In the genomic region with DNA sequence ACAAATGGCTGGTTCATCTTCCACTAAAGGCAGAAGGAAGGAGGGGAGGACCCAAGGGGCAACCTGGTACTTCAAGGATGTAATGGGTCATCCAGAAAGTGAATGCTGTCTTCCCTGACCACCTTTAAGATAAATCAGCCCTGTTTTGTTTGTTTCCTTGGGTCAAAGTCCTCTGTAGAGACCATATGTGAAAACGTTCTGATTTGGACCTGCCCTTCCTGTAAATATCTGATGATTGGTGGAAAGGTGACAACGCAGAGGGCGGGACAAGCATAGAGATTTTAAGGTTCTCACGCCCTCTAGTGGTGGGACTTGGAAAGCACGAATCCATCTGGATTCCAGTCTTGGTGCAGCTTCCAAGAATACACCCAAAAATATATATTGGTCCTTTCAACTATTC, we compare ENCODE assay signal across 8 mouse cellular contexts. TPM values are rescaled to one million over a fixed set of nuclear protein-coding genes. Genes with fewer than 3 reads are reported as not detected.
DNase-seq lines count a peak whose midpoint lies in the region; ATAC-seq and TF ChIP-seq lines count a peak whose summit lies in the region.

No protein-coding gene starts in this region.

- peak; percentile 14 for ATAC-seq in inflammation-experienced regulatory T-cells, adult 6 months

- no peaks in the 10 kb centered on the region for H3K36me3 ChIP-seq in thymus, adult 2 months (ENCODE audit: control insufficient read depth, insufficient read depth, low read length)

- WGBS in thymus, adult 2 months: 2% methylated on average over 5 of the region's 5 CpGs

- H3K4me1 ChIP-seq in thymus, adult 2 months (replicated peaks; ENCODE audit: control insufficient read depth, insufficient read depth, low read length): peaks cover 14% of the 10 kb centered on the region
- peaks cover 19% of the 10 kb centered on the region for H3K4me1 ChIP-seq in cortical plate, adult 2 months (ENCODE audit: control insufficient read depth, insufficient read depth, low read length)

- H3K27me3 ChIP-seq in thymus, adult 2 months (ENCODE audit: control insufficient read depth, insufficient read depth, low read length): no peaks in the 10 kb centered on the region

- H3K27ac ChIP-seq in thymus, adult 2 months (ENCODE audit: control insufficient read depth, insufficient read depth, low read length): no peak overlapping the region
- H3K27ac ChIP-seq in cortical plate, adult 2 months (ENCODE audit: insufficient read depth, low read length): peak overlapping the region; percentile 58

- H3K4me3 ChIP-seq in thymus, adult 2 months (ENCODE audit: control insufficient read depth, insufficient read depth, low read length): no peak overlapping the region
- 0 out of 2 replicates have a peak overlapping the region, but pooled peaks have one; percentile 6 for H3K4me3 ChIP-seq in cortical plate, adult 2 months (ENCODE audit: insufficient read depth, low read length)

- no peak for TF ChIP-seq POLR2A in thymus, adult 2 months (IDR thresholded peaks at IDR 0.05; ENCODE audit: control insufficient read depth, extremely low read depth, insufficient read depth, low read length, poor library complexity)
- no peak for TF ChIP-seq POLR2A in cortical plate, adult 2 months (IDR thresholded peaks at IDR 0.05; ENCODE audit: extremely low read depth, insufficient read depth, low read length)

- intact Hi-C loops in left cerebral cortex, postnatal 25 days (cut with DNase I): loop anchor here (5.0 to 10.0 kb wide), 3 partner anchors 141 to 463 kb away; a partner anchor contains a TSS

- DNase-seq in thymus, adult 2 months: peak; percentile 65
- no peak for DNase-seq in thymus, adult 18-20 months
- peak; percentile 57 for DNase-seq in gastrocnemius, postnatal 25 days
- DNase-seq in left cerebral cortex, postnatal 25 days (ENCODE audit: low spot score in 2 of 2): peak; percentile 85 to 93
- DNase-seq in mesoderm, embryonic 11.5 days (ENCODE audit: low read depth, low spot score): peak; percentile 90
- peak; percentile 88 for DNase-seq in skeletal muscle tissue, adult 2 months (ENCODE audit: low read depth, low spot score)

- TF ChIP-seq CTCF in thymus, adult 2 months (IDR thresholded peaks at IDR 0.05; ENCODE audit: borderline replicate concordance, control insufficient read depth, extremely low read depth, insufficient read depth, low read length, poor library complexity): no peak
- peak; percentile 90 for TF ChIP-seq CTCF in cortical plate, adult 2 months (IDR thresholded peaks at IDR 0.05; ENCODE audit: extremely low read depth, insufficient read depth, low read length)

RNA-seq across cellular contexts. Expression of a gene that starts 4.0 kb away (rescaled TPM):
- polyA plus RNA-seq in thymus, adult 2 months (2012; rRNA removed): 16.2 and 19.6 TPM in 2 replicates
- polyA plus RNA-seq in cortical plate, adult 2 months (2012; rRNA removed): 99.9 and 108 TPM in 2 replicates
- total RNA-seq in gastrocnemius, postnatal 25 days (2021): 10 to 100 TPM; 11.9 to 19.8 TPM
- 10 to 100 TPM in 1 of 3 experiments, 1 to 10 TPM in 2; 3.5 to 10.2 (median 6.9) TPM for polyA plus RNA-seq in inflammation-experienced regulatory T-cells, adult 6 months (2017; shearing (Covaris generic))
- total RNA-seq in left cerebral cortex, postnatal 25 days (2021): 100 to 1,000 TPM; 110 to 113 TPM

RNA-seq across cellular contexts. Expression of a gene that starts 22.5 kb away (rescaled TPM):
- polyA plus RNA-seq in thymus, adult 2 months (2012; rRNA removed): 144 and 156 TPM in 2 replicates
- polyA plus RNA-seq in cortical plate, adult 2 months (2012; rRNA removed): 14.0 and 14.2 TPM in 2 replicates
- 1 to 10 TPM; 5.1 to 5.6 TPM for total RNA-seq in gastrocnemius, postnatal 25 days (2021)
- polyA plus RNA-seq in inflammation-experienced regulatory T-cells, adult 6 months (2017; shearing (Covaris generic)): 10 to 100 TPM; 35.1 to 53.1 (median 38.8) TPM
- total RNA-seq in left cerebral cortex, postnatal 25 days (2021): 10 to 100 TPM; 18.2 to 18.4 TPM

RNA-seq across cellular contexts. Expression of a gene that starts 36.8 kb away (rescaled TPM):
- 10.6 and 11.4 TPM in 2 replicates for polyA plus RNA-seq in thymus, adult 2 months (2012; rRNA removed)
- polyA plus RNA-seq in cortical plate, adult 2 months (2012; rRNA removed): 320 and 321 TPM in 2 replicates
- total RNA-seq in gastrocnemius, postnatal 25 days (2021): 1 to 10 TPM; 7.9 to 9.2 TPM
- polyA plus RNA-seq in inflammation-experienced regulatory T-cells, adult 6 months (2017; shearing (Covaris generic)): under 1 TPM; 0.43 to 0.92 (median 0.82) TPM
- 100 to 1,000 TPM; 374 to 376 TPM for total RNA-seq in left cerebral cortex, postnatal 25 days (2021)

RNA-seq across cellular contexts. Expression of a gene that starts 55.5 kb away (rescaled TPM):
- 6.4 and 9.0 TPM in 2 replicates for polyA plus RNA-seq in thymus, adult 2 months (2012; rRNA removed)
- 4.2 and 4.4 TPM in 2 replicates for polyA plus RNA-seq in cortical plate, adult 2 months (2012; rRNA removed)
- total RNA-seq in gastrocnemius, postnatal 25 days (2021): 1 to 10 TPM in 1 of 2 experiments, under 1 TPM in 1; 0.87 to 1.0 TPM
- 1 to 10 TPM; 3.2 to 3.7 (median 3.7) TPM for polyA plus RNA-seq in inflammation-experienced regulatory T-cells, adult 6 months (2017; shearing (Covaris generic))
- total RNA-seq in left cerebral cortex, postnatal 25 days (2021): 1 to 10 TPM; 3.4 to 4.4 TPM

Comparison
In these comparisons a context has a peak if more than half of its experiments do, and no peak if none do; other contexts are left out.
1. DNase-seq: peak in thymus, adult 2 months (single experiment), gastrocnemius, postnatal 25 days (single experiment), left cerebral cortex, postnatal 25 days (2 of 2), mesoderm, embryonic 11.5 days (single experiment) and skeletal muscle tissue, adult 2 months (single experiment); none in thymus, adult 18-20 months (0 of 2).
2. RNA of a gene that starts 36.8 kb away (polyA plus RNA-seq): 320 to 321 TPM in cortical plate, adult 2 months; 10.6 to 11.4 TPM in thymus, adult 2 months and 0.43 to 0.92 TPM in inflammation-experienced regulatory T-cells, adult 6 months; every median in the first group is over 10 times any median in the second.